Mouse (Mus musculus): Measurements from ENCODE around the gene Smarcd3.

Smarcd3 gene

GRCm38 (mm10) chr5:24597221-24597728 lies 26.9 kb downstream of the Smarcd3 start:
- DNase-seq (ENCODE audit: low read depth), result peak; percentile 69

- no peak for DNase-seq (ENCODE audit: low read depth)
These were observed 27.6 kb downstream of the Smarcd3 start for GRCm38 (mm10) chr5:24596519-24597171.

GRCm38 (mm10) chr5:24595786-24596380 lies 28.3 kb downstream of the Smarcd3 start:
- DNase-seq (ENCODE audit: low read depth), result no peak

- no peak for DNase-seq (ENCODE audit: low read depth)
These were observed 28.9 kb downstream of the Smarcd3 start for GRCm38 (mm10) chr5:24595261-24595660.

GRCm38 (mm10) chr5:24594346-24594745 lies 29.9 kb downstream of the Smarcd3 start:
- no peak for DNase-seq (ENCODE audit: low read depth)

GRCm38 (mm10) chr5:24593928-24594327 lies 30.3 kb downstream of the Smarcd3 start:
- DNase-seq (ENCODE audit: low read depth), result no peak

GRCm38 (mm10) chr5:24593230-24593629 lies 31.0 kb downstream of the Smarcd3 start:
- no peak for DNase-seq (ENCODE audit: low read depth)

- DNase-seq (ENCODE audit: low read depth), result no peak
These were observed 31.6 kb downstream of the Smarcd3 start for GRCm38 (mm10) chr5:24592471-24593160.

- no peak for DNase-seq (ENCODE audit: low read depth)
These were observed 32.3 kb downstream of the Smarcd3 start for GRCm38 (mm10) chr5:24591796-24592470.

- no peak for DNase-seq (ENCODE audit: low read depth)
These were observed 32.9 kb downstream of the Smarcd3 start for GRCm38 (mm10) chr5:24591268-24591721.

- no peak for DNase-seq (ENCODE audit: low read depth)
These were observed 34.4 kb downstream of the Smarcd3 start for GRCm38 (mm10) chr5:24589511-24590500.

GRCm38 (mm10) chr5:24587200-24587577 lies 37.0 kb downstream of the Smarcd3 start:
- peak; percentile 45 for DNase-seq (ENCODE audit: low read depth)

- DNase-seq (ENCODE audit: low read depth), result peak; percentile 72
These were observed 37.5 kb downstream of the Smarcd3 start, which contains the start of gene Chpf2 for GRCm38 (mm10) chr5:24586547-24587199. Gene Chpf2 (plus strand): TSS chr5:24586741.

- DNase-seq (ENCODE audit: low read depth), result no peak
These were observed 38.1 kb downstream of the Smarcd3 start for GRCm38 (mm10) chr5:24586106-24586505.

GRCm38 (mm10) chr5:24578109-24578963 lies 45.9 kb downstream of the Smarcd3 start:
- no peak for DNase-seq (ENCODE audit: low read depth)

- peak; percentile 100 for DNase-seq (ENCODE audit: low read depth)
These were observed 46.9 kb downstream of the Smarcd3 start, which contains the start of gene Abcf2 for GRCm38 (mm10) chr5:24577183-24577929. Gene Abcf2 (minus strand): TSS chr5:24577467.

GRCm38 (mm10) chr5:24576801-24577182 lies 47.4 kb downstream of the Smarcd3 start:
- no peak for DNase-seq (ENCODE audit: low read depth)

- no peak for DNase-seq (ENCODE audit: low read depth)
These were observed 48.3 kb downstream of the Smarcd3 start for GRCm38 (mm10) chr5:24575948-24576347.

- no peak for DNase-seq (ENCODE audit: low read depth)
These were observed 67.5 kb downstream of the Smarcd3 start, which contains the start of gene 4931409K22Rik for GRCm38 (mm10) chr5:24556709-24557108. Gene 4931409K22Rik (minus strand): TSS chr5:24556809.

Data from c-Kit-positive CD71-positive TER-119-negative erythroid progenitor cells, embryonic 14.5 days (primary cell).